Mouse (Mus musculus) lung, adult 2 months (tissue): Measurements from ENCODE around the gene Gm49354.

Experiments
- CTCF ChIP-seq: fragments of 200-500 bp; IDR thresholded peaks from 2 replicates; pipeline ENCODE4 v1.5.1; 2011; ENCODE audit warnings: mild to moderate bottlenecking, low read length, control low read depth; ENCODE audit not compliant: insufficient read depth
- POLR2A ChIP-seq: fragments of 200-500 bp; IDR thresholded peaks from 2 replicates; pipeline ENCODE4 v1.6.1; 2011; ENCODE audit warnings: low read depth, mild to moderate bottlenecking, control low read depth, low read length, borderline replicate concordance; ENCODE audit errors: extremely low read depth

DNA sequence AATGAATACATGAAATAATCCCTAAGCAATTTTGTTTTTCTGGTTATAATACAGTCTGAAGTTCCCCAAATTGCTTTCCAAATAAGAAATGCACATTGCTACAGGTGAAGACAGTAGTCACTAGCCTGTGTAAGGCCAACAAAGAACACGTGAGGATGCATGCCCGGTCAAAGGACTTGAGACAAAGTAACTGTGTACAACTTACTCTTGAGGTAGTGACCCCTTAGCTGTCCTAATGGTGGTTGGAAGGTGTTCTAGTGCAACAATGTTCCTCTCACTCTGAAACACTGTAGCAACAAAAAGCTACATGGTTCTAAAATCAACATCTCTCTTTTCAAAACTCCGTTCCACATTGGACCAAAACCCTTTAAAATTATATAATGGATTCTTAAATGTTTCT lies 29.5 kb upstream of the Gm49354 start:
- TF ChIP-seq POLR2A (no peak), CTCF (no peak)
